Mouse (Mus musculus) v-Abl transformed pro-B cells (cell line): ENCODE data around the gene Kdr.

Experiments used
- in situ Hi-C, 2 experiments: fragments of 400-800 bp; cut with MboI; formaldehyde crosslinking; loops; one replicate each; pipeline ENCODE4 v1.15.1; 2025; ENCODE audit not compliant: unreplicated experiment in 2 of 2

Kdr gene

DNA sequence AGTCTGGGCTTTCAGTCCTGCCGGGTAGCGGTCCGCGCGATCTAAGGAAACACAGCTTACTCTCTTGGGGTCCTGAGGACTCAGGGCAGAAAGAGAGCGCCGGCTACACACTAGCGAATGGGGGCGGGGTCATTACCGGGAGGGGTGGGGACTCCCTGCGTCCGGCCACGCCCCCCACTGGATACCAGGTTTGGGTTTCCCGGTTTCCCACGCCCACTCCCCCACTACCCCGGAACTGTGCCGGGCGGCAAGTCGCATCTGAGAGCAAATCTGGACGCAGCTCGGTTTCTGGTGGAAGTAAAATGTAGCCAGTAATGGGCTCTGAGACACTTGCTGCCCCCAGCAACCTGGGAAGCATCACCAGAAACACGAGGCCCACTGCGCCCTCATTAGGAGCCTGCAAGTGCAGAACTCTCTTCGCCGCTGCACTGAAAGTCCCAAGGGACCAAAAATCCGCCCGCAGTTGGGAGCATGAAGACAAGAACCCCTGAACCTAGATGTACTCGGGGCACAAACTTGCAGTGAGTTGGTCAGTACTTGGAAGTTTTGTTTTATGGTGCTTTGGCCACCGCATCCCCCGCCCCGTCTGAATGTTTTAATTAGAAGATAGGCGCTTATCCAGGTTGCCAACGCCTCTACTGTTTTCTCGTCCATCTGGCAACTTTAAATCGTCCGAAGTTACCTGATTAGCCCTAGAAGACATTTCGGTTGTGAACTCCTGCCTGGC, at the start of gene Kdr:
Gene Kdr (minus strand): TSS at position 85 of the 727 bp plus-strand sequence.
- in situ Hi-C loops = no loop called here

DNA sequence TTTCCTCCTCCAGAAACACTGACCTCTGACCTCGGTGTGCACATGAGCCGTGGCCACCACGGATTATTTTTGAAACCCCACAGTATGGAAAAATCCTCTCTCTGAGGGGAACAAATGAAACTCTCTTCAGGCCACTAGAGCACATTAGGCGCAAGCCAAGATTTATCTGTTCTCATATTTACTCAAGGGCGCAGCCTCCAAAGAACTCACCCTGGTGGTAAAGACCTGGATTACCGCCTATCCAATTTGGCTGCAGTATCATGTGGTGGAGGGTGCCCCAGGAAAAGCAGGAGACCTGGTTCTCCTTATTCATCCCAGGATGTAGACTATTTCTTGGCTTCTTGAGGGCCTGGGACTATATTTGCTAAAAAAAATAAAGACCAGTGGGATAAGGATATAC, 48.5 kb upstream of the Kdr start:
- in situ Hi-C loops = loop anchor here (10.0 kb wide), 2 partner anchors 388 to 818 kb away; no protein-coding TSS in a partner anchor

DNA sequence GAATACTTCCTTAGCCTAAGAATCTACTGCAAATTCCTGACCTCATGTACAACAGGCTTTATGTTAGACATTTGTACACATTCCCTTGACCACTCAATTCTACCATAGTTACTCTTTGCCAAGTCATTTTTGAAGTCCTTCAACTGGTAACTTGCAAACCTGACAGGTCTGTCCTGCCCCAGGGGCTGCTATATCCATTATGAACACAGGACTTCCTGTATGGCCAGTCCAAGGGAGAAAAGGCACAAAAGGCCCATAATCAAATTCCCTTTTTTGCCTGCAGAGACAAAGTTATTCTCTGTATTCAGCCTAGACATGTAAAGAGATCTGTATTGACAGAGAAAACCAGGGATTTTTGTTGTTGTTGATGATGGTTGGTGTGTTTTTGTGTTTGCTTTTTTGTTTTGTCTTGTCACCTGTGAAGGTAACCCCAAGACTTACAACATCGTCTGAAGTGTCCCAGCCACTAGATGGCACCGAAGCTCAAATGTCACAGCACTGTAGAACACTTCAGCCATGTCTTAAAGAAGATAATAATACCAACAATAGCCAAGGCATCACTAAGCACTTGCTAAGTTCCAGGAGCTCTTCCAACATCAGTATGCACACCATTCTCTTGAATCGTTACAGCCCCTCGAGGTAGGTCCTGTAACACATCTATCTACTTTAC, 47.9 kb upstream of the Kdr start:
- in situ Hi-C loops = loop anchor here (10.0 kb wide), 2 partner anchors 389 to 819 kb away; no protein-coding TSS in a partner anchor

DNA sequence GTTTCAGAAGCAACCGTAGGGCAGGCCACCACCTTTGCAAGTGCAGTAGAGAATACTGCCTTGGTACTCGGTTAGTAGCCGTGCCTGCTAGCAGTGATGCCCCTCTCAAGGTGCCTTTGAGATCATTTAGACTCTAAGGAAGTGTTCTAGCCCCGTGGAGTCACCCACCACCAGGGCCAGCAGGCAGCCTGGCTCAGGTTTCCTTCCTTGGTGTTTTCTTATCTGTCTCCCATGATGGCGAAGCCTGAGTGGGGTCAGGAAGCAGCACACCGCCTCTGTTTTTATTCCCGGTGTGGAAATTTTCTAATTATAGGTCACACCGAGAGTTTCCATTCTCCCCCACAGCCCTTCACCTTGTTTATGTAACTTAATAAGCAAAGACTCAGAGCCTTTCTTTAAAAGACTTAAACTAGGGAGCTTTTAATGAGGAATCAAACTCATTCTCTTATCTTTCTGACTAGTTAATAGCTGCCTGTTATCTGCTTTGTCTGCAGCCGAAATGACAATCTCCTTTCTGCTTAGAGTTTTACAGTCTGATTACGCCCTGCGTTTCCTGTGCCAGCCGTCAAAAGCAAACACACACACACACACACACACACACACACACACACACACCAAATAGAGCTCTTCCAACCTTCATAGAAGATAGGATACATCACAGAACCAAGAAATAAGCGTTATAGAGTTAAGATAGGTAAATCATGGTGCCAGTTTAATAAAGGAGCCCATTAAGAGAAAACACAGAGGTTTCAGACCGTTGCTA, 44.9 kb upstream of the Kdr start:
- in situ Hi-C loops = loop anchor here (5.0 to 10.0 kb wide), 3 partner anchors 389 to 822 kb away; no protein-coding TSS in a partner anchor

DNA sequence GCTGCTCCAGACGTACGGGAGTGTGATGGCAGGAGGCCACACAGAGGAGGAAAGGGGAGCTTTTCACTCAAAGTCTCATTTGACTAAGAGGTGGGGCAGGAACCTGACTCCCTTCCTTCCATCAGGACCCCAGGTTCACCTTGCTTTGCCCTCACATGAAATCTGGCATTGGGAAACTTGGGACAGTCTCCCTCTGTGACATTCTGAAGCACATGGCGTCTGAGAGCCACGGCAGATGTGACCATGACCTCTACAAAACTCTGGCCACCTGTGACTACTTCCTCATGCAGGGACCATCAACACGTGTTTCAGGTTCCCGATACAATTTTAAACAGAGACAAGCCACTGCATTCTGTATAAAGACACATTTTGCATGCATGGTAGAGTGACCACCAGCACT, 44.2 kb upstream of the Kdr start:
- in situ Hi-C loops = loop anchor here (5.0 to 10.0 kb wide), 3 partner anchors 390 to 822 kb away; no protein-coding TSS in a partner anchor

DNA sequence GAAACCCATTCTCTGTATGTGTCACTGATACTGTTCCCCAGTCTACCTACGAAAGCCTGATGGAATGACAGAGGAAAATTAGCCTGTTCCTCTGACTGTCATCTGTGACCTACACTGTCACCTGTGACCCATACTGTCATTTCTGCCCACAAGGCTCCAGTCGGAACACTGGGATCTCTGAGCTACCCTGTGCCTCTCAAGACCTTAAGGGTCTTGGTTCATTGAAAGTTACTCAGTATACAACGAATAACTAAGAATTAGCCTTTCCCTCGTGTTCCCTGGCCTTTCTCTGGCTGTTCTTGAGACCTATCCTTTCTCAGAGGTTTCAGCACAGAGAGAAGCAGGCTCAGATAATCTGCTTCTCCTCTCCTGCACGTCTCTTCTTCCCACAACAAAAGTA, 40.1 kb upstream of the Kdr start:
- in situ Hi-C loops = no loop called here

DNA sequence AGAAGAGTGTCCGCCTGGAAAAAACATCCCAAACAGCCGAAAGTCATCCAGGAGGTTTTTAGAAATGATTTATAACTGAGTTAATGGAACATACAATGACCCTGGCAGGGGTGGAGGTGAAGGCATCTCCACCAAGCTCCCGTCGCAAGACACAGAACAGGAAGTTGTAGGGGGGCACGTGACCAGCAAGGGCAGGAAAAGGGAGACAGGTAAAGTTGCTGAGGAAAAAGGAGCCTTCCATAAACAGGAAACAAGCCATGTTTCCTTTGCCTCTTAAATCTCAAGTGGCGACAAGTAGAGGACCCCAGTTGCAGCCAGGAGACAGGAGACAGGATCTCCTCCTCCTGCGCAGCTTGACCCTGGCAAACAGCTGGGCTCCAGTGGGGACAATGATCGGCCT, 37.8 kb upstream of the Kdr start:
- in situ Hi-C loops = no loop called here

DNA sequence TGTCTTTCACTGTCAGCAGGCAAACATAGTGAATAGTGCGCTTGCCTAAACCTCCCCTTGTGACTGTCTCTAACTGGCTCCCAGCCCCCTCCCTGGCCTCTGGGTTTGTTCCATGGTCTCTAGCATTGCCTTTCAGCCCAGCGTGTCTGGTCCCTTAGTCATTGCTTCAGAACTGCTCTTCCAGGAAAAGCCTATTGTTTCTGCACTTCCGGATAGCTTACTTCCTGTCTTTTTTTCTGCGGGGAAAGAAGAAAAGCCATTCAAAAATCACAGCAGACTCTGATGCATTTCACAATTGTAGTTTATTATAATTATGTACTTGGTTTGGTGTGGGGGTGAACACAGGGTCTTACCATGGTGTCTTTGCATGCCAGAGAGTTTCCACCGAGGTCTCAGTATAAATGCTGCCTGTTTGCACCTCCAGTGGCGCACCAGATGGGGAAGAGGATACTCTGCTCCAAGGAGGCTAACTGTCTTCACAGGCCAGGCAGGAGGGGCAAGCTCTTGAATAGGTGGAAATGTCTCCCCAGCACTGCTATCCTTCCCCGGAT, 35.7 kb upstream of the Kdr start:
- in situ Hi-C loops = no loop called here

DNA sequence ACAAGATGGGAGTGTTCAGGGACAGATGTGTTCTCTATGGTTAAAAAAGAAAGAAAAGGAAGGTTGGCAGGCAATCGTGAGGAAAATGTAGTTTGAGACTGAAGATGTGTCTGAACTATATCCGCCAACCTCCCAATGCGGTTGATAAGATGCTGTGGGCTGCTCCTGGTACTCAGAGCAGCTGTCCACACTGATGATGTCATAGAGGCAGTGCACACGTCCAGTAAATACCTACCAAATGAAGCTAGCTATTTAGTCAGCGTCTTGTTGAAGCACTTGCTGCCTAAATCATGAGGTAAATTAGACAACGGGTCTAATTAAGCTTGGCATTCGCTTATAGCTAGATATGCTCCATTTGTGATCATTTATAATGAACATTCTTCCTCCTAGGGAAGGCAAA, 28.1 kb upstream of the Kdr start:
- in situ Hi-C loops = no loop called here

DNA sequence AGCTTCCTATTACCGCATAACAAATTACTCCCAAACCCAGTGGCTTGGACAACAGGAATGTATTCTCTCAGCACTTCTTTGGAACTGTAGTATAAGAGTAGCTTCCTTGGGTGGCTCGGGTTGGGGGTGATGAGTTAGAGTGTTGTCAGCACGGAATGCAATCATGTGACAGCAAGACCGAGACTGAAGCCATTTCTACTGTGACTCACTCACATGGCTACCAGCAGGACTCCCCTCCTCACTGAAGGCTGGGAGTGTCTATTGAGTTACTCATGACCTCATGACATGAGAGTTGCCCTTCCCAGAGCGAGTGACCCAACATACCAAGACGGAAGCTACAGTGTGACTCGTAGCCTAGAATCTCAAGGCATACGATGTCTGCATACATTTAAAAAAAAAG, 12.0 kb upstream of the Kdr start:
- in situ Hi-C loops = no loop called here

DNA sequence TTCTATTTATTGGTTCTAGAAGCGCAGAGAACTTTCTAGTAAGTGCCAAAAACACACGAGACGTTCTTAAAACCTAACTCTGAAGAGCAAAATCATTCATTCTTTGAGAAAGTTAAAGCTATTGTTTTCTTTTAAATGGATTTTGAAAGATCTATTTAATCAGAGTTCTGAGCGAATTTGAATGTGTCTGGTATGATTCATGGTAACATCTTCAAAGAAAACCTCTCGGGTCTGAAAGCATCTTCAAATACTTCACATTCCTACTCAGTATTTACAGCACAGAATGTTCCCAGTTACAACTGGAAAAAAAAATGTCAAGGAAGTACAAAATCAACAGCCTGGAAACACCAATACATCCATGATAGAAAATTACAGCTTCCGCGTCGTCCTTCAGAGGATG, 9.3 kb upstream of the Kdr start:
- in situ Hi-C loops = no loop called here

DNA sequence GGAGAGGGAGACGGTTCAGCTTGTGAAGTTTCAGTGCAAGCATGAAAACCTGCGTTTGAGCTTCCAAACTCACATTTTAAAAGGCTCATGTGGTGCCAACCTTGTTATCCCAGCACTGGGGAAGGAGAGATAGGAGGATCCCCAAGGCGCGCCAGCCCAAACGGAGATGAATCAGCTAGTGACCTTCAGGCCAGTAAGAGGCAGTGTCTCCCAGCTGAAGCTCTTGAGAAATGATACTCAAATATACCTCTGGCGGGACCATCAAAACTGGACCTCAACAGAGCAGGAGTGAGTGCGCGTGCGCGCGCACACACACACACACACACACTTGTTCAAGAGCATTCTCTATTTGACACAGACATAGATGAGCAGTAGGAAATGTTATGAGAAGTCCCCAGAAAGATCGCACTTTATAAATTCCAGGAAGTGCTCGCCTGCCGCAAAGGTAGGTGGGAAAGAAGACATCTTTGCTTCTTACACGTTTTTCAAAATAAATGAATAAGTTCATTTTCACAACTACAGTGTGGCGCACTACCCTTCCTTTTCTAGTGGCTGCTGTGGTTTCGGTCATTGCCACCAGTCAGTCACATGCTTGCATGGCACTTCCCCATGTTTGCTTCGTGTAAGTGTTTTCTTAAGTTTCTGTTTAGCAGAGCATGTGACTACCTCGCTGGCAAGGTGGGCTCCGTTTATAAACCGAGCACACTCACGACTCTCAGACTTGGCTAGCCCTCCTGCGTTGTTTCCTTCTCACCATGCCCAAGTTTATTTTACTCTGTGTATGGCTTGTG, 2.5 kb upstream of the Kdr start:
- in situ Hi-C loops = no loop called here

DNA sequence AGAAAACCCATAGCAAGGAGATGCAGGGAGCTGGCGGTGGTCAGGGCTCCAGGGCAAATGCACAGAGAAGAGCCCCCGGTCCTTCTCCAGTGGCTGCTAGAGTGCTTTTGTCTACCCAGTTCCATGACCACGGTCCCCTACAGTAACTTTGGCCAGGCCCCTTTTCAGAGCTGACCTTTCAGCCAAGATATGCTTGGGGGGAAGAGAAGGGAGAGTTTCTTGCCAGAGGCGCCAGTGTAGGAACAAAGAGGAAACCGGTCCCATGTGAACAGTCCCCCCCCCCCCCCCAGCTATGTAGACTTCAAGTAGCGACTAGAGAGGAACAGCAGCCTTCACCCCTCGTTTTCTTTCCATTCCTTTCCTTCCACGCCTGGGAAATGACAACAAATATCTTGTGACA, 850 bp upstream of the Kdr start:
- in situ Hi-C loops = no loop called here

DNA sequence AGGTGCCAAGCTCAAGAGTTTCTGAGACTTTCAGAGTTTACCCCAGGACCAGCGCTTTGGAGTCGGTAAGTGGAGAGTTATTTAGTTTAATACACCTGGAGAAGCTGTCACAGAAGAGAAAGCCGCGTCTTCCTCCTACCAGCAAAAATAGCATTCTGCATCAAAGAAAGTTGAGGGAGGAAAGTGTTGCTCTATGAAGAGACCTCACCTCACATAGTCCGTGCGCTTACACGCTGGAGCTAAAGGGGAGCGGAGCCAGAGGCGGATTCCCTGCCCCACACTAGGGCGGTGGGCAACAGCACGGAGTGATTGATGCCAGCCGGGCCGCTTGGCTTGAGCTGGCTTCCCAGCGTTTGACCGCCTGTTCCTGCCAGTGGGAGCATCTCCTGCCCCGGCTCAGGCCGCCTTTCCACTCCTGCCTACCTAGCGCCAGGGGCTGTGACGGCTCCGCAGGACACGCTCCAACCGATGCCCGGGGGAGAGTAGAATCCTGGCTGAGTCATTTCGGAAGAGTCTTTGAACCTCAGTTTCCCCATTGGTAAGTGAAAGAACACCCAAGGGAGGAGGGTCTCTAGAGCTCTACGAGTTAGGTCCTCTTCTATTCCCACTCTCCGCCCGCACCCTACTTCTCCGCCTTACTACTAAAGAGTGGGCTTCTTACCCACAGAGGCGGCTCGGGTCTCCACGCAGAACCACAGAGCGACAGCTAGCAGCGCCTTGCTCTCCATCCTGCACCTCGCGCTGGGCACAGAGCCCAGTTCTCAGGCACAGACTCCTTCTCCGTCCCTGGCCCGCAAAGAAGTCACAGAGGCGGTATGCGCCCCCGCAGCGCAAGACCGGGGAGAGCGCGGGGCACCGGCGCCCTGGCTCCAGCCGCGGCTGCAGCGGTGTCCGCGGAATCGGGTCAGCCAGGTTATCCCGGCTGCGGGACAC, 551 bp downstream of the Kdr start:
- in situ Hi-C loops = no loop called here

DNA sequence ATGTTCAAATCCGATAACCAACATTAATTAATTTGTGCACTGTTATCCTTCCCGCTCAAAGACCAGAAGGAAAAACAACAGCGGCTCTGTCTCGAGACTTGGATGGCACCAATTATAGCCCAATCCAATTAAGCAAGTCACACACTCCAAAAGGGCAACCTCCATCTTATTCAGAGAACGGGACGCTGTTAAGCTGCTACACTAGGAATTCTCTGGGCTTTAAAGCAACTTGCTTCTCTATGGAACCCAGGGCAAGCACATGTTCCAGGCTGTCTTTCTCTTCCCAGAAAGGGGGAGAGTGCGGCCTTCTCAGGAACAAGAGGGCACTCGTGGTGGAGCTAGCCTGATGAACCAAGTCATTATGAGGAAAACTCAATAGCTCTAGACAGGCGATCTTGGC, 1.6 kb downstream of the Kdr start:
- in situ Hi-C loops = no loop called here

DNA sequence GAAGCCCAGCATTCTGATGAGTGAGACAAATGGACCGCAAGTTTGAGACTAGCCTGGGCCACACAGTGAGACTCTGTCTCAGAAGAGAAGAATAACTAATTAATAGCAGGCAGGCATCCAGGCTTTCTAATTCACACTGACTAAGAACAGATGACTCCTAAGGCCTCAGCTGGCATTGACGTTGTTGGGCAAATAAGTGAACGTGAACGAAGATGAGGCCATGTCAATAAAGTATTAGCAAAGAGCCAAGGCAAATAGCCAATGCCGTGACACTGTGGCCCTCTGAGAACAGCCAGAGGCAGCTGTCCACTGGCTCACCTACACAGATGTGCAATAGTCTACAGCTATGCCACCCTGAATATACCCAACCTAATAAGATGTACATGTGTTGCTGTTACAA, 2.9 kb downstream of the Kdr start:
- in situ Hi-C loops = no loop called here

DNA sequence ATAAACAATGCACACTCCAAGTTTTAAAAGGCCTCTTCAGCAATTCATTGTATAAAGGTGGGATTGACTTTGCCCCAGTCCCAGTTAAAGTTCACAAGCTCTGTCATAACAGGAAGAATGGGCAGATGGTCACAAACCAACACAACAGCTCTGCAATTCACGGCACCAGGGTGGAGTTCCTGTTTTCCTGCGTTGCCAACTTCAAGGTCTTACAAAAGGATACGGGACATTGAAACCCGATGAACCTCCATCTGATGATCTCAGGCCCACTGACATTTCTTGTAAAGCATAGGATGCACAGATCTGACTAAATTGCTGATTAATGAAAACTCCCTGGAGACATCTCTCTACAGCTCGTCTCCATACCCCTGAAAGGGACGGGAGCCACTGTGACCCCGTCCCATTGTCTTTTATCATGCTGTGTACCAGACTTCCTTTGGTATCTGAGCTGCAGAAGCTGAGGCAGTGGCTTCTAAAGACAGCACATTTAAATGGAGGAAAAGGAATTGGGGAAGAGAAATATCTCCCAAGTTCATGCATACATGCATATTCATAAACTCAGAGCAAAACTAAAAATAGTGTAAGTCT, 3.6 kb downstream of the Kdr start:
- in situ Hi-C loops = no loop called here

DNA sequence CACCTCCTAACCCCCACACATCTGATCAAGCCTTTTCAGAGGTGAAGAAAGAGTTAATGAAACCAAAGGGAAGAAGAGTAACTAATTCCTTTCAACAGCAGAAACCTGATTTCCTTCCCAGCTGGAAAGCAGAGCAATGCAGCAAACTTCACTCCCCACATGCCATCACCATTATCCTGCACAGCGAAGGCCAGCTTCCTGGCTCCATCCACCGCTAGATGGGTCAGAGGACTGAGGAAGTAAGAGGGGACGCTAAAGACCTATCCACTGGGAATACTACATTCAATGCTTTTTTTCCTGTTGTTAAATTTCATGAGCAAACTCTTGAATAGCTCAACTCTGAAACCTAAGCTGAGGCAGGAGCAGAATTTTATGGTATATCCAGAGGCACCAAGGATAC, 8.4 kb downstream of the Kdr start:
- in situ Hi-C loops = no loop called here

DNA sequence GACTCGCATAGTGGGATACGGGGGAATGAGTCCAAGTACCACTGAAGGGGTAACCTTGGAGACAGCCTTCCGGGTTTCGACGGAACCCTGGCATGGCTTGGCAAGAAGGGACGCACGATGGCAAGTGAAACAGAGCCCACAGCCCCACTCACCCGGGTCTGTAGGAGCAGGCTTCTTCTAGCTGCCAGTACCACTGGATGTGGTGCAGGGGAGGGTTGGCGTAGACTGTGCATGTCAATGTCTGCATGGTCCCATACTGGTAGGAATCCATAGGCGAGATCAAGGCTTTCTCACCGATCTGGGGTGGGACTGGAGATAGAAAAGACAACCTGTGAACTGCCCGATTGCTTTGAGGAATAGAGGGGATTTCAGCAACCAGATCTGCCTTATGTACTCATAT, 15.7 kb downstream of the Kdr start:
- in situ Hi-C loops = no loop called here
